Mouse (Mus musculus): ENCODE data around the gene Cysrt1.

Gene Cysrt1

GRCm38 (mm10) chr2:25242101-25242506, at the start of gene Cysrt1, which contains the start of gene Rnf208:
Gene Cysrt1 (minus strand): TSS chr2:25242452.
Gene Rnf208 (plus strand): TSS chr2:25242255.
- DNase-seq, result peak; percentile 68

GRCm38 (mm10) chr2:25291184-25292053, 49.2 kb upstream of the Cysrt1 start:
- DNase-seq, result no peak

- peak; percentile 60 for DNase-seq
Observed at GRCm38 (mm10) chr2:25290816-25291130, 48.5 kb upstream of the Cysrt1 start.

GRCm38 (mm10) chr2:25290101-25290815, 48.0 kb upstream of the Cysrt1 start:
- DNase-seq, result peak; percentile 69

GRCm38 (mm10) chr2:25289651-25290050, 47.4 kb upstream of the Cysrt1 start, which contains the start of gene Lrrc26:
Gene Lrrc26 (plus strand): TSS chr2:25289915.
- DNase-seq, result no peak

GRCm38 (mm10) chr2:25288734-25289345, 46.6 kb upstream of the Cysrt1 start:
- no peak for DNase-seq

GRCm38 (mm10) chr2:25287927-25288649, 45.8 kb upstream of the Cysrt1 start, which contains the start of gene Tmem210:
Gene Tmem210 (plus strand): TSS chr2:25288145.
- DNase-seq, result no peak

- no peak for DNase-seq
Observed at GRCm38 (mm10) chr2:25286837-25287636, 44.8 kb upstream of the Cysrt1 start.

- DNase-seq, result no peak
Observed at GRCm38 (mm10) chr2:25286314-25286713, 44.1 kb upstream of the Cysrt1 start.

GRCm38 (mm10) chr2:25285551-25285950, 43.3 kb upstream of the Cysrt1 start:
- no peak for DNase-seq

- peak; percentile 87 for DNase-seq
Observed at GRCm38 (mm10) chr2:25278928-25279882, 37.0 kb upstream of the Cysrt1 start.

GRCm38 (mm10) chr2:25273010-25273409, 30.8 kb upstream of the Cysrt1 start:
- no peak for DNase-seq

GRCm38 (mm10) chr2:25272515-25272914, 30.3 kb upstream of the Cysrt1 start:
- DNase-seq, result no peak

- peak; percentile 97 for DNase-seq
Observed at GRCm38 (mm10) chr2:25271827-25272511, 29.7 kb upstream of the Cysrt1 start, which contains the start of the genes Ssna1 and Anapc2. Gene Ssna1 (minus strand): TSS chr2:25272438. Gene Anapc2 (plus strand): TSS chr2:25272478.

- DNase-seq, result no peak
Observed at GRCm38 (mm10) chr2:25267746-25268309, 25.6 kb upstream of the Cysrt1 start.

GRCm38 (mm10) chr2:25267241-25267640, 25.0 kb upstream of the Cysrt1 start:
- no peak for DNase-seq

GRCm38 (mm10) chr2:25266720-25267119, 24.5 kb upstream of the Cysrt1 start:
- DNase-seq, result no peak

- no peak for DNase-seq
Observed at GRCm38 (mm10) chr2:25265897-25266656, 23.8 kb upstream of the Cysrt1 start.

- DNase-seq, result no peak
Observed at GRCm38 (mm10) chr2:25264851-25265250, 22.6 kb upstream of the Cysrt1 start.

All from right cerebral cortex, postnatal 14 days (tissue).